ENCODE assay signal across 9 mouse cellular contexts in the genomic region with DNA sequence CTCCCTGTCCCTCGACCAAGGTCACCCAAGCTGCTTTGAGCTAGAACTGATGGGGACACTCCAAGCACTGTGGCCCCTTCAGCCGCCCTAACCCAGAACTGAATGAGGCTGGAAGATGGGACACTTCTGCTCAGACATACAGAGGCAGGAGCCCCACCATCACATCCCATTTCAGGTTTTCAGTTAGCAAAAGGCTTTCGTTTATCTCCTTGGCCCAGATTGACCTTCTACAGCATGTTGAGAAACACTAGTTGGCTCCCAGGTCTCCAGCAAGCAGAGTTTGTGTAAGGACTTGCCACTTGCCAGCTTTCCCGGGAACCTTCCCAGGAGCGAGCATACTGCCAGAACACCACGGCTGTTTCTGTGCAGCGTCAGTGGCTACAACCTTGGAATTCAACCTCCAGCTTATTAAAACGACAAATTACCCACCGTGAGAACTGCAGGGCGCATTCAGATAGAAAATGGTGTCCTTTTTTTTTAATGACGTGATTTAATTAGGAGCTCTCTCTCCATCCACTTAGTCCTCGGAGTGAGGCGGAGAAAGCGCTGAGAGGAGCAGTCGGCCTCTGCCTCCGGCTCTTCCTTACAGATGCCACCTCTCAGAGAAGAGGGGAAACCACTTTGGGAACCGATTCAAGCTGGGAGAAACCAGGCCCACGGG. TPM values are rescaled to one million over a fixed set of nuclear protein-coding genes. Genes with fewer than 3 reads are reported as not detected.
DNase-seq lines count a peak whose midpoint lies in the region; ATAC-seq and TF ChIP-seq lines count a peak whose summit lies in the region.
"Had no signal": no experiment of that assay in that cellular context is flagged by ENCODE, and none has a peak within 500 bp of the region (broad histone marks: within the 10 kb centered on the region; RNA-seq: fewer than 3 reads in every experiment).

No protein-coding gene starts in this region.

- no peaks in the 10 kb centered on the region for H3K9me3 ChIP-seq in midbrain, postnatal 0 days (ENCODE audit: low read length)

- intact Hi-C loops in heart, postnatal 25 days (cut with DNase I), result no loop called here

- no peak overlapping the region for H3K9ac ChIP-seq in midbrain, postnatal 0 days (replicated peaks; ENCODE audit: low read length, poor library complexity, severe bottlenecking)
- H3K9ac ChIP-seq: liver, embryonic 14.5 days had no signal

- no peak for TF ChIP-seq POLR2A in thymus, adult 2 months (IDR thresholded peaks at IDR 0.05; ENCODE audit: control insufficient read depth, extremely low read depth, insufficient read depth, low read length, poor library complexity)

- H3K36me3 ChIP-seq in midbrain, postnatal 0 days (ENCODE audit: insufficient read depth, low read length), result no peaks in the 10 kb centered on the region
- H3K36me3 ChIP-seq in thymus, adult 2 months (ENCODE audit: control insufficient read depth, insufficient read depth, low read length), result no peaks in the 10 kb centered on the region

- 52% methylated on average over 18 of the region's 18 CpGs for WGBS in midbrain, postnatal 0 days
- 96% methylated on average over 18 of the region's 18 CpGs for WGBS in thymus, adult 2 months

- H3K4me2 ChIP-seq in midbrain, postnatal 0 days (ENCODE audit: low read depth, low read length, poor library complexity, severe bottlenecking), result no peak overlapping the region

- no peaks in the 10 kb centered on the region for H3K27me3 ChIP-seq in midbrain, postnatal 0 days (ENCODE audit: insufficient read depth, low read length)
- no peaks in the 10 kb centered on the region for H3K27me3 ChIP-seq in thymus, adult 2 months (ENCODE audit: control insufficient read depth, insufficient read depth, low read length)

- no peak overlapping the region for H3K4me3 ChIP-seq in midbrain, postnatal 0 days (ENCODE audit: low read depth, low read length)
- H3K4me3 ChIP-seq in thymus, adult 2 months (ENCODE audit: control insufficient read depth, insufficient read depth, low read length), result no peak overlapping the region

- peaks cover 2% of the 10 kb centered on the region; the same call in 1 of the 2 replicates for H3K4me1 ChIP-seq in midbrain, postnatal 0 days (ENCODE audit: insufficient read depth, low read length)
- peaks cover 27% of the 10 kb centered on the region for H3K4me1 ChIP-seq in thymus, adult 2 months (replicated peaks; ENCODE audit: control insufficient read depth, insufficient read depth, low read length)

- 0 out of 2 replicates have a peak overlapping the region, but pooled peaks have one; percentile 26 for H3K27ac ChIP-seq in midbrain, postnatal 0 days (ENCODE audit: low read depth, low read length)
- no peak overlapping the region for H3K27ac ChIP-seq in thymus, adult 2 months (ENCODE audit: control insufficient read depth, insufficient read depth, low read length)
- H3K27ac ChIP-seq: liver, embryonic 14.5 days had no signal

- DNase-seq in adrenal gland, adult (ENCODE audit: inconsistent age in 2 of 2, low spot score in 1 of 2), result peak; percentile 42 to 90
- DNase-seq in adrenal gland, postnatal 4 days (ENCODE audit: low spot score in 2 of 2), result no peak
- DNase-seq in urinary bladder, postnatal 25 days (ENCODE audit: low spot score), result peak; percentile 20
- DNase-seq in urinary bladder, adult 2 months (ENCODE audit: low spot score), result no peak
- DNase-seq in heart, postnatal 25 days (ENCODE audit: low spot score), result peak; percentile 64
- peak; percentile 63 for DNase-seq in midbrain, postnatal 0 days (ENCODE audit: low spot score)
- no peak for DNase-seq in thymus, adult 2 months

- no peak for TF ChIP-seq CTCF in midbrain, postnatal 0 days (IDR thresholded peaks at IDR 0.05)
- no peak for TF ChIP-seq CTCF in thymus, adult 2 months (IDR thresholded peaks at IDR 0.05; ENCODE audit: borderline replicate concordance, control insufficient read depth, extremely low read depth, insufficient read depth, low read length, poor library complexity)

- no peak for ATAC-seq in midbrain, postnatal 0 days (ENCODE audit: low FRiP score)
- ATAC-seq in CD4-positive, CD25-positive, alpha-beta regulatory T cell, adult 4 months, result no peak

RNA-seq across cellular contexts. Expression of a gene that starts 39.7 kb away (rescaled TPM):
- 10 to 100 TPM; 18.1 to 19.9 TPM for total RNA-seq in adrenal gland, postnatal 4 days (2021)
- 13.0 and 16.4 TPM in 2 replicates for polyA plus RNA-seq in urinary bladder, adult 2 months (2012; rRNA removed)
- 1 to 10 TPM; 8.2 to 9.5 TPM for total RNA-seq in heart, postnatal 25 days (2021)
- 14.4 and 15.5 TPM in 2 replicates for total RNA-seq in midbrain, postnatal 0 days (2014; rRNA removed)
- polyA plus RNA-seq in midbrain, postnatal 0 days (2015; fragmentation: Nextera tagmentation; extraction: Ambion mirVana), result 3.4 and 3.9 TPM in 2 replicates
- 67.4 and 76.9 TPM in 2 replicates for polyA plus RNA-seq in thymus, adult 2 months (2012; rRNA removed)
- 1 to 10 TPM; 9.5 to 10.0 TPM for polyA plus RNA-seq in CD4-positive, CD25-positive, alpha-beta regulatory T cell, adult 4 months (2017; shearing (Covaris generic))

RNA-seq across cellular contexts. Expression of a gene that starts 54.8 kb away (rescaled TPM):
- total RNA-seq in adrenal gland, postnatal 4 days (2021), result 10 to 100 TPM in 1 of 2 experiments, 1 to 10 TPM in 1; 9.9 to 10.6 TPM
- 1.1 and 1.2 TPM in 2 replicates for polyA plus RNA-seq in urinary bladder, adult 2 months (2012; rRNA removed)
- total RNA-seq in heart, postnatal 25 days (2021), result under 1 TPM; 0.23 to 0.42 TPM
- 11.8 and 14.7 TPM in 2 replicates for total RNA-seq in midbrain, postnatal 0 days (2014; rRNA removed)
- polyA plus RNA-seq in midbrain, postnatal 0 days (2015; fragmentation: Nextera tagmentation; extraction: Ambion mirVana), result 3.7 and 5.6 TPM in 2 replicates
- 0.78 and 0.97 TPM in 2 replicates for polyA plus RNA-seq in thymus, adult 2 months (2012; rRNA removed)
- polyA plus RNA-seq in CD4-positive, CD25-positive, alpha-beta regulatory T cell, adult 4 months (2017; shearing (Covaris generic)), result under 1 TPM in 1 of 2 experiments, not detected in 1; 0.05 TPM

Comparison
In these comparisons a context has a peak if more than half of its experiments do, and no peak if none do; other contexts are left out.
1. DNase-seq: peak in adrenal gland, adult (2 of 2), urinary bladder, postnatal 25 days (single experiment), heart, postnatal 25 days (single experiment) and midbrain, postnatal 0 days (single experiment); none in adrenal gland, postnatal 4 days (0 of 2), urinary bladder, adult 2 months (single experiment) and thymus, adult 2 months (single experiment).